Mouse (Mus musculus) left cerebral cortex, postnatal 36 days (tissue): ENCODE data around the gene S100a10. TPM values are rescaled to one million over a fixed set of nuclear protein-coding genes. Genes with fewer than 3 reads are reported as not detected.
"Not testable (repeated sequence)": the region's sequence is repeated elsewhere in the genome, so short reads cannot be mapped to it uniquely, and the experiment has no call there.

ENCODE experiments used
- DNase-seq, 2 experiments: peaks; one replicate each; pipeline ENCODE4 v3.0.0; 2021 to 2022; ENCODE audit warnings: low spot score in 2 of 2, mixed read lengths in 1 of 2
- intact Hi-C: fragments of 180-260 bp; cut with DNase I; formaldehyde crosslinking; loops from one replicate; pipeline ENCODE4 v1.15.1; 2025
- total RNA-seq, 2 experiments: library from RNA; stranded (reverse); gene quantifications; 2 replicates each; pipeline ENCODE4 v1.2.3; 2021

S100a10 gene
- total RNA-seq, 2 experiments from 2014 or later, result 32.5 to 40.0 TPM

- intact Hi-C loops, result not testable (repeated sequence)
Observed at GRCm38 (mm10) chr3:93544170-93544569, 10.7 kb upstream of the S100a10 start.

GRCm38 (mm10) chr3:93547099-93547648 lies 7.7 kb upstream of the S100a10 start:
- DNase-seq, result peak; percentile 68 to 82
- intact Hi-C loops, result loop anchor here (1.0 kb wide), 1 partner anchor 60 kb away; no protein-coding TSS in a partner anchor

More at GRCm38 (mm10) chr3:93544170-93544569, 10.7 kb upstream of the S100a10 start:
- not testable (repeated sequence) for DNase-seq

GRCm38 (mm10) chr3:93547749-93548540 lies 6.9 kb upstream of the S100a10 start:
- DNase-seq, result no peak
- intact Hi-C loops, result loop anchor here (1.0 kb wide), 1 partner anchor 59 kb away; no protein-coding TSS in a partner anchor

- DNase-seq, result no peak
- intact Hi-C loops, result no loop called here
Observed at GRCm38 (mm10) chr3:93548541-93549266, 6.2 kb upstream of the S100a10 start.

DNA sequence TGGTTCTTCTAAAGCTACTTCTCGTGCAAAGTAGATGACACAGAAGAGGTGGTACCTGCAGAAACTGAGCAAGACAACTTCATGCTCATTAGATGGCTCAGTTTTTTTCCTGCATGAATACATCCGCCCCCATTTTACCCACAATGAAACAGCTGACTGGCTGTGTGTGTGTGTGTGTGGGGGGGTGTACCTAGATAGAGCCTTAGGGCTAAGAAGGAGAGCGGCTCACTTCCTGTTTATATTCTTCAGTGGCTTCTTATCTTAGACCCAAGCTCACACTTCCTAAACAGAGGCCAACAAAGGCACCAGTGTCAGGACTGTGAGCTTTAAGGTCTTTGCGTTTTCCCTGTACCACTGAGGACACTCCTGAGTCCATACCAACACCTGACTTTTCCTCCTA lies 4.9 kb upstream of the S100a10 start:
- intact Hi-C loops, result no loop called here
- DNase-seq, result no peak

GRCm38 (mm10) chr3:93551950-93552901 lies 2.7 kb upstream of the S100a10 start:
- DNase-seq, result no peak
- intact Hi-C loops, result no loop called here

GRCm38 (mm10) chr3:93553311-93553710 lies 1.6 kb upstream of the S100a10 start:
- intact Hi-C loops, result no loop called here
- no peak for DNase-seq

DNA sequence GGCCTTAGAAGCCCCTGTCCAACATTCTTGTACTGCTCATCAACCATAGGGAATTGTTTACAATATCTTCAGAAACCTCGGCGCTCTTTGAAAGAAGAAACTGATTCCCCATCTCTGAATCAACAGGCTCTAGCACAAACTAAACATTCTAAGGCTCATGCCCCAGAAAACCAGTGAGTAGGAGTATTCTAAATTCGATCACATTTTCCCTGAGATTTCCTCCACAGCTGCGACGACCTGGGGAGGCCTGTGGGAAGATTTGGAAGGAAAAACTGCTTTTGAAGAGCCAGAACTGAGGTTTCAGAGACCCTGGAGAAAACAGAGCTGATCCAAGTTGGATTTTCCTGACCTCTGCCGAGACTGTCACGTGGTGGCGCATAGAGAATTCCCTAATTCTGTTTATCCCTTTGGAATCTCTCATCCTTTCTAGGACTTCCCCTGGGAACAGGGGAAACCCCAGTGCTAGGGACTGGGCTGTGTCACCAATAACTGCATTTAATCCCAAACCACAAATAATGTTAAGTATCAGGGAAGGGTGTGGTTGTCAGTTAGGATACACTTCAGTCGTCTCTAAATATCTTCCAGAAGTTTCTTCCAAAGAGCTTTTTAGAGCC lies 1.0 kb upstream of the S100a10 start:
- DNase-seq, result no peak

DNA sequence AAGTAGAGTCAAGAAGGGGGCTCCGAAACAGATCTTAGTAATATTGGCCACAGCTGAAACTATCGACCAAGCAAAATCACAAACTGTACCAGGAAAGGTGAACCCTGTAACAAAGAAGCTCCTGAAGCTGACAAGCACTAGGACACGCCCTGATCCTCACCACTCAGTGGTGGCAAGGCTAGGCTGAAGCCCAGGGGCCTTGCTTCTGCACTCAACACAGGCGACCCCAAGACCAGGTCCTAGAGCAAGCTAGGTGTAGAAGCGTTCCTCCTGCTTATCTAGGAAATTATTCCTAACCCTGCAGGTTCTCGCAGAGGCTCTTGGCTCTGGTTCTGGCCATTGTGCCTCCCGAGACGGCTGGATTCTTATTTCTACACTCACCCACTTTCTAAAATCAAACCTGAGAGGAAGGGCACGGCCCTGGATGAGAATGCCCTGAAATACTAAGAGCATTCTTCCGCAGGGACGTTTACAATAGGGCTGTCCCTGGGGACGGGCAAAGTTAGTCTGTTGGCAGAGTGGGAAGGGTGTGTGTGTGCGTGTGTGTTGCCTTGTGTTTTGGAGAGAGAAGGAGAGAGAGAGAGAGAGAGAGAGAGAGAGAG lies 400 bp upstream of the S100a10 start:
- no peak for DNase-seq
- intact Hi-C loops, result no loop called here

More for the DNA sequence above, 1.0 kb upstream of the S100a10 start:
- intact Hi-C loops, result no loop called here

DNA sequence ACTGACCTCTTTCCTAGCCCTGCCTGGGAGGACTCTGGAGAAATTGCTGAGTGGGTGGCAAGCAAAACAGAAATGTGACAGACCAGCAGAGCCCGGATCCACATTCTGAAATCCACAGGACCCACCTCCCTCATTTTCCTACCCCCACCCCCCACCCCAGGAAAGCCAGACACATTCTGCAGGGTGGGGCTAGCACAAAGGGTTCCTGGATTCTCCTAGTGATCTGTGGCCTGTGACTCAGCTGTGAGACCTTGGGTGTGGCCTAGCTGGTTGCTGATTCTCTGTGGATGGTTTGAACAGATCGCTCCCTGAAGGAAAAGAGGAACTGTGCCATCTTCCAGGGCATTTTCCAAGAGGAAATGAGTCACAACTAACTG lies 986 bp downstream of the S100a10 start:
- intact Hi-C loops, result no loop called here
- DNase-seq, result no peak

DNA sequence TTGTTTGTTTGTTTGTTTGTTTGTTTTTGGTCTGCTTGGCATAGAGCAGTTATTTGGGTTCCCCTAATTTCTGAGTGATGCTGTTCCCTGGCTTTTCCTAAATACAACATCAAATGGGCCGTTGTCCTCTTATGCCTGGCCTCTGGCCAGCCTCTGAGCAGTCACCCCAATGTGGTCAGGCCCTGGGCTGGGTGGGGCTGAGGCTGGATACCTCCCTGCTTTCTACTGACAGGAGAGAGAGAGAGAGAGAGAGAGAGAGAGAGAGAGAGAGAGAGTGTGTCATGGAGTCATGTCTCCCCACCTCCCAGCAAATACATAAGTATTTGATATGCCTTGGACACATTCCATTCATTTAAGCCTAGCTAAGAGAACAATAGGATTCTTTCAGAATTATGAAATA lies 1.7 kb downstream of the S100a10 start:
- DNase-seq, result no peak
- intact Hi-C loops, result no loop called here

DNA sequence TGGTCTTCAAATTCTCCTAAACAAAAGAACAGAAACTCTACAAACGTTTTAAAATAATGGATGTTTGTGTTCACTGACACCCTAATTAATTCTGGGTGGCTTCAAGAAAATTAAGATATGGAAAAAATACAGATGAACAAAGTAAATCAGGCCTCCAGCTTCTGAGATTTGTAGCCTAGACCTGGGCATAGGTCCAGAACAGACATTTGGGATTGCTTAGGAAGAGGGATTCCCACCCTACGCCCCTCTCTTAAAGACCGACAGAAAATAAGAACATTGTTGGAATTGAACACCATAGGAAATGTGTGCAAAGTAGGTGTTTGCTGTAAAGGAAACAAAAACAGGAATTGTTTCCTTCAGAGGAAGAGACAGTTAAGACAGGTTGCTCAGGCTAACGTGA lies 2.6 kb downstream of the S100a10 start:
- DNase-seq, result no peak
- intact Hi-C loops, result no loop called here

DNA sequence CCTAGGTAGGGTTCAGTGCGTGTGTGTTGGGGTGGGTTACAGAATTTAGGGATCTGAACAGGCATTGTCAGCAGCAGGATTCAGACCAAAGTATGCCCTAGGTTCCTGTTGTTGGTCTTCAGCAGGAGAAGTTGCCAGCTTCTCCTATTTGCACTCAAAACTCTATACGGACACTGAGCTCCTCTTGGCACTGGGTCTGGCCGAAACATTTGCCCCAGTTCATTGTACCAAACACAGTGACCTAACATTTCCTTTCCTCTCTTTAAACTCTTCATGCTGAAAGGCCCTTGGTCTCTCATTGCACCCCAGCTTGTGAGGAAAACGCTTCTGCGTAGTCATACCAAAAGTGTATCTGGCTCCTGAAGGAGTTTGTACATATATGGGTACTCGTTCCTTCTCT lies 5.1 kb downstream of the S100a10 start:
- DNase-seq, result no peak
- intact Hi-C loops, result no loop called here

DNA sequence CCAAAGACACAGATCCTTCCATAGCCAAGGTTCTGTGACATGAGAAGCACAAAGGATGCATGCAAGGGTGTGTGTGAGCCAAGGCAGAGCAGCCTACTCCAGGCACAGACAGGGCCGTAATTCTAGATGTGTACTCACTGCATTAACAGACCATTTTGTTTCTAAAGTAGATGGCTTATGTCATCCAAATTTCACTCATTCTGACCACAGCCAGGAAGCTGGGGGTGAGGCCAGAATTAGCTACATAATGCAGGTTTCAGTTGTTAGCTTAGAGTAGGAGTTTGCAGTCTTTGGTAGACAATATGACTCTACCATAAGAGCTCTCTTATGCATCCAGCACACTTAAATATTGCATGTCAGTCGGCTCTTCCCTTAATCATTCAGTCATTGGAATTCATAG lies 7.5 kb downstream of the S100a10 start:
- DNase-seq, result no peak
- intact Hi-C loops, result no loop called here

DNA sequence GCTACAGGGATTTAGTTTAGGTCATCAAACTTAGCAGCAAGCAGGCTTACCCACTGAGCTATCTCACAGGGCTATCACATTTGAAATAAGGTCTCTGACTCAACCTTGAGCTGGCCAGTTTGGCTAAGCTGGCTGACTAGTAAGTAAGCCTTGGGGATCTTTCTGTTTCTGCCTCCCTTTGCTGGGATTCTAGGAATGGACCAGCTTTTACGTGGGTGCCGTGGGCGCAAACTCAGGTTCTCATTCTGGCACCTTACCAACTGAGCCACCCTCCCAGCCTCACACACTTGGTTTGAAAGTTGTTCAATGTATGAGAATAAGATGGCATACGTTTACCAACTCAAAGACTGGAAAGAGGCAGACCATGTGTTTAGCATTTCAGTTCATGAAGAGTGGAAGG lies 8.3 kb downstream of the S100a10 start:
- DNase-seq, result peak in 1 of 2 experiments; percentile 29
- intact Hi-C loops, result no loop called here

GRCm38 (mm10) chr3:93566892-93567291 lies 12.0 kb downstream of the S100a10 start:
- no peak for DNase-seq
- intact Hi-C loops, result no loop called here

GRCm38 (mm10) chr3:93567721-93568120 lies 12.8 kb downstream of the S100a10 start:
- intact Hi-C loops, result no loop called here
- no peak for DNase-seq

- DNase-seq, result peak; percentile 21 to 53
- intact Hi-C loops, result no loop called here
Observed at GRCm38 (mm10) chr3:93568428-93569040, 13.7 kb downstream of the S100a10 start.
